Mouse (Mus musculus): ENCODE measurements around the gene Arpc1a. TPM values are rescaled to one million over a fixed set of nuclear protein-coding genes. Genes with fewer than 3 reads are reported as not detected.
"Not testable (repeated sequence)": the region's sequence is repeated elsewhere in the genome, so short reads cannot be mapped to it uniquely, and the experiment has no call there.

The Arpc1a gene
- polyA plus RNA-seq, 1 experiment from 2014 or later = 168 TPM

- WGBS = 92% methylated on average over 10 of the region's 10 CpGs
- H3K9me3 ChIP-seq = no peaks in the 10 kb centered on the region
- ATAC-seq (ENCODE audit: low FRiP score) = no peak
- H3K27me3 ChIP-seq = peaks cover 3% of the 10 kb centered on the region; the same call in 1 of the 2 replicates
- peaks cover 10% of the 10 kb centered on the region for H3K4me1 ChIP-seq
- no peak overlapping the region for H3K27ac ChIP-seq
- no peak overlapping the region for H3K9ac ChIP-seq
- H3K4me3 ChIP-seq (replicated peaks) = no peak overlapping the region
- 0 out of 2 replicates have a peak, but pooled peaks cover 3% of the 10 kb centered on the region for H3K36me3 ChIP-seq (replicated peaks)
- H3K4me2 ChIP-seq = no peak overlapping the region
These were observed 1.6 kb upstream of the Arpc1a start for GRCm38 (mm10) chr5:145081866-145082613.

GRCm38 (mm10) chr5:145083201-145083600 lies 429 bp upstream of the Arpc1a start:
- ATAC-seq (ENCODE audit: low FRiP score) = peak; percentile 28

GRCm38 (mm10) chr5:145084822-145085221 lies 1.2 kb downstream of the Arpc1a start:
- peak overlapping the region; percentile 78 for H3K4me3 ChIP-seq (replicated peaks)
- WGBS = 85% methylated on average over 2 of the region's 2 CpGs

More at GRCm38 (mm10) chr5:145083201-145083600, 429 bp upstream of the Arpc1a start:
- Histone ChIP-seq H3K4me3 (replicated peaks) (peak overlapping the region; percentile 78), H3K9ac (peak overlapping the region; percentile 90), H3K27ac (peak overlapping the region; percentile 83; the same call in 1 of the 2 replicates), H3K4me2 (peak overlapping the region; percentile 91)
- H3K36me3 ChIP-seq (replicated peaks); H3K4me1 ChIP-seq; H3K9me3 ChIP-seq; H3K27me3 ChIP-seq: not testable (repeated sequence)
- 52% methylated on average over 6 of the region's 6 CpGs for WGBS

GRCm38 (mm10) chr5:145088186-145088585 lies 4.6 kb downstream of the Arpc1a start:
- Histone ChIP-seq H3K36me3 (replicated peaks) (peaks cover 27% of the 10 kb centered on the region), H3K27me3 (no peaks in the 10 kb centered on the region), H3K4me3 (replicated peaks) (no peak overlapping the region), H3K9ac (no peak overlapping the region), H3K9me3 (no peaks in the 10 kb centered on the region), H3K4me1 (peaks cover 10% of the 10 kb centered on the region), H3K27ac (no peak overlapping the region), H3K4me2 (no peak overlapping the region)
- no peak for ATAC-seq (ENCODE audit: low FRiP score)
- 93% methylated on average over 2 of the region's 2 CpGs for WGBS

More at GRCm38 (mm10) chr5:145084822-145085221, 1.2 kb downstream of the Arpc1a start:
- H3K27ac ChIP-seq = no peak overlapping the region
- peak overlapping the region; percentile 91 for H3K4me2 ChIP-seq
- ATAC-seq (ENCODE audit: low FRiP score) = no peak
- peaks cover 10% of the 10 kb centered on the region for H3K4me1 ChIP-seq
- peak overlapping the region; percentile 90; the same call in 1 of the 2 replicates for H3K9ac ChIP-seq
- H3K36me3 ChIP-seq (replicated peaks) = peaks cover 6% of the 10 kb centered on the region; the same call in 1 of the 2 replicates
- H3K9me3 ChIP-seq = no peaks in the 10 kb centered on the region
- H3K27me3 ChIP-seq = no peaks in the 10 kb centered on the region

- H3K4me1 ChIP-seq = peaks cover 3% of the 10 kb centered on the region
- H3K27ac ChIP-seq = no peak overlapping the region
- no peak overlapping the region for H3K9ac ChIP-seq
- no peaks in the 10 kb centered on the region for H3K27me3 ChIP-seq
- no peak overlapping the region for H3K4me3 ChIP-seq (replicated peaks)
- H3K9me3 ChIP-seq = no peaks in the 10 kb centered on the region
- 96% methylated on average over 3 of the region's 3 CpGs for WGBS
- H3K4me2 ChIP-seq = no peak overlapping the region
- H3K36me3 ChIP-seq (replicated peaks) = peaks cover 40% of the 10 kb centered on the region
- ATAC-seq (ENCODE audit: low FRiP score) = no peak
These were observed 6.2 kb downstream of the Arpc1a start for GRCm38 (mm10) chr5:145089878-145090277.

GRCm38 (mm10) chr5:145096195-145096594 lies 12.6 kb downstream of the Arpc1a start:
- Histone ChIP-seq H3K4me3 (replicated peaks) (no peak overlapping the region), H3K9ac (no peak overlapping the region), H3K4me1 (no peaks in the 10 kb centered on the region), H3K27ac (no peak overlapping the region), H3K36me3 (replicated peaks) (peaks cover 91% of the 10 kb centered on the region), H3K9me3 (no peaks in the 10 kb centered on the region), H3K27me3 (no peaks in the 10 kb centered on the region), H3K4me2 (no peak overlapping the region)
- ATAC-seq (ENCODE audit: low FRiP score) = no peak
- WGBS = 84% methylated on average over 4 of the region's 4 CpGs

GRCm38 (mm10) chr5:145098340-145098821 lies 14.8 kb downstream of the Arpc1a start:
- no peaks in the 10 kb centered on the region for H3K27me3 ChIP-seq
- ATAC-seq (ENCODE audit: low FRiP score) = no peak
- no peak overlapping the region for H3K4me2 ChIP-seq
- no peaks in the 10 kb centered on the region for H3K9me3 ChIP-seq
- 93% methylated on average over 10 of the region's 10 CpGs for WGBS
- H3K9ac ChIP-seq = no peak overlapping the region
- no peak overlapping the region for H3K4me3 ChIP-seq (replicated peaks)
- H3K36me3 ChIP-seq (replicated peaks) = peaks cover 93% of the 10 kb centered on the region
- no peaks in the 10 kb centered on the region for H3K4me1 ChIP-seq
- H3K27ac ChIP-seq = no peak overlapping the region

- Histone ChIP-seq H3K9ac (no peak overlapping the region), H3K4me2 (no peak overlapping the region), H3K9me3 (no peaks in the 10 kb centered on the region), H3K36me3 (replicated peaks) (peaks cover 98% of the 10 kb centered on the region), H3K4me3 (replicated peaks) (no peak overlapping the region), H3K27ac (no peak overlapping the region), H3K4me1 (no peaks in the 10 kb centered on the region), H3K27me3 (no peaks in the 10 kb centered on the region)
- 93% methylated on average over 9 of the region's 9 CpGs for WGBS
- no peak for ATAC-seq (ENCODE audit: low FRiP score)
These were observed 17.3 kb downstream of the Arpc1a start for GRCm38 (mm10) chr5:145100960-145101359.

- not testable (repeated sequence) for H3K27ac ChIP-seq; H3K4me3 ChIP-seq (replicated peaks); H3K4me1 ChIP-seq; H3K4me2 ChIP-seq; ATAC-seq (ENCODE audit: low FRiP score); H3K9me3 ChIP-seq; H3K27me3 ChIP-seq; H3K9ac ChIP-seq
- WGBS = 98% methylated on average over 11 of the region's 11 CpGs
- peaks cover 98% of the 10 kb centered on the region for H3K36me3 ChIP-seq (replicated peaks)
These were observed 17.8 kb downstream of the Arpc1a start for GRCm38 (mm10) chr5:145101451-145101850.

GRCm38 (mm10) chr5:145102706-145103105 lies 19.1 kb downstream of the Arpc1a start:
- no peaks in the 10 kb centered on the region for H3K27me3 ChIP-seq
- ATAC-seq (ENCODE audit: low FRiP score) = no peak
- no peaks in the 10 kb centered on the region for H3K4me1 ChIP-seq
- H3K4me2 ChIP-seq = no peak overlapping the region
- no peak overlapping the region for H3K4me3 ChIP-seq (replicated peaks)
- H3K27ac ChIP-seq = no peak overlapping the region
- H3K9me3 ChIP-seq = no peaks in the 10 kb centered on the region
- H3K36me3 ChIP-seq (replicated peaks) = peaks cover 98% of the 10 kb centered on the region
- 89% methylated on average over 4 of the region's 4 CpGs for WGBS
- H3K9ac ChIP-seq = no peak overlapping the region

- Histone ChIP-seq H3K4me1 (no peaks in the 10 kb centered on the region), H3K36me3 (replicated peaks) (peaks cover 99% of the 10 kb centered on the region), H3K9ac (no peak overlapping the region), H3K27me3 (no peaks in the 10 kb centered on the region), H3K4me2 (no peak overlapping the region), H3K27ac (no peak overlapping the region), H3K9me3 (no peaks in the 10 kb centered on the region), H3K4me3 (replicated peaks) (no peak overlapping the region)
- WGBS = 84% methylated on average over 9 of the region's 9 CpGs
- ATAC-seq (ENCODE audit: low FRiP score) = no peak
These were observed 20.7 kb downstream of the Arpc1a start for GRCm38 (mm10) chr5:145104328-145104727.

GRCm38 (mm10) chr5:145105694-145106275 lies 22.2 kb downstream of the Arpc1a start:
- WGBS = 94% methylated on average over 9 of the region's 9 CpGs
- Histone ChIP-seq H3K9ac (no peak overlapping the region), H3K4me3 (replicated peaks) (no peak overlapping the region), H3K4me2 (no peak overlapping the region), H3K36me3 (replicated peaks) (peaks cover 99% of the 10 kb centered on the region), H3K27me3 (no peaks in the 10 kb centered on the region), H3K9me3 (no peaks in the 10 kb centered on the region), H3K27ac (no peak overlapping the region), H3K4me1 (no peaks in the 10 kb centered on the region)
- ATAC-seq (ENCODE audit: low FRiP score) = no peak

All from forebrain, embryonic 12.5 days (tissue).